Mouse (Mus musculus) 3134 (cell line): ENCODE measurements around the gene Arhgef1.

Source experiments
- DNase-seq: peaks from one replicate; pipeline ENCODE4 v3.0.0-alpha.2; 2011; ENCODE audit warnings: low spot score; ENCODE audit not compliant: insufficient read length; ENCODE audit errors: extremely low read depth

The Arhgef1 gene

DNA sequence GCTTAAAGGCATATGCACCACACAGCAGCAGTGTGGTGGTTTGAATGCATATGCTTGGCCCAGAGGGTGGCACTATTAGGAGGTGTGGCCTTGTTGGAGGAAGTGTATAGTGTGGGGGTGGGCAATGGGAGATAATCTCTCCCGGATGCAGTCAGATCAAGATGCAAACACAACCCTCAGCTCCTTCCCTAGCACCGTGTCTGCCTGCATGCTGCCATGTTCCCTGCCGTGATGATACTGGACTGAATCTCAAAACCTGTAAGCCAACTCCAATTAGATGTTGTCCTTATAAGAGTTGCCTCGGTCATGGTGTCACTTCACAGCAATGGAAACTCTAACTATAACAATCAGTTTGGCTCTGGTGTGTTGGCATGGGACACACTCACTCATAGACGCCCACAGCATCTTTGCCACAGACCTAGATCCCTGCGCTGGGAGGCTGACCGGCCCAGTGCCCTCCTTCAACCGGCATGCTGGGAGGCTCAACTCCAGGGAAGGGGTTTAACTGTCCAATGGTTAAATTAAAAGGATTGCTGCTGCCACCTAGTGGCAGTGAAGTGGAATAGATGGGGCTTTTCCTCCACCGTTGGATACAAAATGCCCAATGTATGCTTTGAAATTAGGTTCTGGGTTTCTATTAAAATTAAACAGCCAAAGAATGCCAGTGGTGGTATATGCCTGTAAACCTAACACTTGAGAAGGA lies 72.3 kb downstream of the Arhgef1 start:
- DNase-seq, result peak; percentile 39
